Mouse (Mus musculus) T-cell, adult 66 days (primary cell): Measurements from ENCODE around the gene Pih1d2. TPM values are rescaled to one million over a fixed set of nuclear protein-coding genes. Genes with fewer than 3 reads are reported as not detected.

Experiments used
- total RNA-seq, 2 experiments: library from RNA; stranded (reverse); gene quantifications; 3 replicates in 1 of 2; 4 replicates in 1 of 2; pipeline ENCODE4 v1.2.4; 2023

Gene Pih1d2
- total RNA-seq: 1 to 10 TPM in 1 of 2 experiments, not detected in 1; 1.2 TPM

GRCm38 (mm10) chr9:50616766-50617603 lies at the start of gene Pih1d2, which contains the start of gene Nkapd1:
Gene Pih1d2, plus strand, starts transcription at chr9:50617321.
Gene Nkapd1, minus strand, starts transcription at chr9:50617464.

GRCm38 (mm10) chr9:50603189-50603997 lies 13.7 kb upstream of the Pih1d2 start, which contains the start of the genes Sdhd and Timm8b:
Gene Sdhd, minus strand, starts transcription at chr9:50603812.
Gene Timm8b, plus strand, starts transcription at chr9:50603910.

GRCm38 (mm10) chr9:50659392-50660217 lies 42.5 kb downstream of the Pih1d2 start, which contains the start of gene Dlat:
Gene Dlat, minus strand, starts transcription at chr9:50659780.

Other genes starting within 250 kb of the Pih1d2 start
- gene Plet1, start 122.8 kb upstream of the Pih1d2 start, total RNA-seq: not detected
- 10 to 100 TPM; 44.3 to 47.3 TPM for gene Pts, start 88.6 kb upstream of the Pih1d2 start, total RNA-seq
- 1 to 10 TPM; 1.8 to 2.5 TPM for gene Il18, start 62.5 kb upstream of the Pih1d2 start, total RNA-seq
- gene Bco2, start 62.1 kb upstream of the Pih1d2 start, total RNA-seq: not detected
- not detected for gene Tex12, start 56.0 kb upstream of the Pih1d2 start, total RNA-seq
- gene Sdhd, start 13.5 kb upstream of the Pih1d2 start, total RNA-seq: 10 to 100 TPM; 58.0 to 63.2 TPM
- gene Timm8b, start 13.4 kb upstream of the Pih1d2 start, total RNA-seq: 10 to 100 TPM; 37.2 to 49.8 TPM
- gene Nkapd1, start 143 bp downstream of the Pih1d2 start, total RNA-seq: 10 to 100 TPM; 35.8 to 41.2 TPM
- gene Dlat, start 42.5 kb downstream of the Pih1d2 start, total RNA-seq: 10 to 100 TPM; 25.8 to 43.8 TPM
- not detected for gene Dixdc1, start 122.2 kb downstream of the Pih1d2 start, total RNA-seq
- gene 2310030G06Rik, start 129.2 kb downstream of the Pih1d2 start, total RNA-seq: not detected
- gene Cryab, start 134.0 kb downstream of the Pih1d2 start, total RNA-seq: 1 to 10 TPM in 1 of 2 experiments, not detected in 1; 1.1 TPM
- gene Hspb2, start 135.0 kb downstream of the Pih1d2 start, total RNA-seq: not detected
- 10 to 100 TPM in 1 of 2 experiments, 1 to 10 TPM in 1; 6.1 to 11.2 TPM for gene Fdxacb1, start 150.9 kb downstream of the Pih1d2 start, total RNA-seq
- 10 to 100 TPM; 17.8 to 21.1 TPM for gene Alg9, start 157.7 kb downstream of the Pih1d2 start, total RNA-seq
- 10 to 100 TPM; 11.5 to 11.6 TPM for gene 1110032A03Rik, start 158.2 kb downstream of the Pih1d2 start, total RNA-seq
- gene Ppp2r1b, start 228.0 kb downstream of the Pih1d2 start, total RNA-seq: 10 to 100 TPM; 63.5 to 64.8 TPM